Mouse (Mus musculus) CH12.LX (cell line): ENCODE measurements around the gene Vdac1.

Experiments used
- CTCF ChIP-seq, 2 experiments: IDR thresholded peaks in 1 of 2; conservative IDR thresholded peaks in 1 of 2; 2 replicates each; pipeline ENCODE4 v1.5.1; 2011 to 2012; ENCODE audit warnings: low read depth in 2 of 2, low read length in 2 of 2, improper control_type of control experiment in 1 of 2, inconsistent platforms in 1 of 2, mild to moderate bottlenecking in 1 of 2, moderate library complexity in 1 of 2
- EP300 ChIP-seq: IDR thresholded peaks from 2 replicates; pipeline ENCODE4 v1.6.1; 2011; ENCODE audit warnings: low read length, improper control_type of control experiment
- ETS1 ChIP-seq: conservative IDR thresholded peaks from 2 replicates; pipeline ENCODE4 v1.6.1; 2012; ENCODE audit warnings: low read depth, mild to moderate bottlenecking, inconsistent platforms, low read length, improper control_type of control experiment, moderate library complexity
- MAFK ChIP-seq: IDR thresholded peaks from 2 replicates; pipeline ENCODE4 v1.6.1; 2011; ENCODE audit warnings: low read length, improper control_type of control experiment; ENCODE audit not compliant: insufficient replicate concordance
- POLR2A ChIP-seq: IDR thresholded peaks from 2 replicates; pipeline ENCODE4 v1.6.1; 2011; ENCODE audit warnings: low read depth, mild to moderate bottlenecking, improper control_type of control experiment, low read length
- SMC3 ChIP-seq: IDR thresholded peaks from 2 replicates; pipeline ENCODE4 v1.6.1; 2011; ENCODE audit warnings: low read depth, low read length, improper control_type of control experiment
- USF2 ChIP-seq: conservative IDR thresholded peaks from 2 replicates; pipeline ENCODE4 v1.6.1; 2011; ENCODE audit warnings: low read depth, low read length, improper control_type of control experiment

GRCm38 (mm10) chr11:52318445-52318844, 42.2 kb upstream of the Vdac1 start:
- TF ChIP-seq POLR2A (no peak), EP300 (peak; percentile 23; the same call in 1 of the 2 replicates), USF2 (no peak), SMC3 (no peak), CTCF (conservative IDR thresholded peaks at IDR 0.05 in 1 of 2, IDR thresholded peaks at IDR 0.05 in 1 of 2; ENCODE audit: low read depth in 2 of 2, low read length in 2 of 2) (no peak), ETS1 (peak; percentile 85), MAFK (no peak)
